Mouse (Mus musculus) MEL (cell line): ENCODE measurements at regions not wholly inside any gene's neighbourhood (a gene's known extent, or its start where the extent isn't known, plus 50 kb on each side); places are given as distances from the start of the nearest gene placed in this dataset.

ENCODE experiments used
- CTCF ChIP-seq, 3 experiments: IDR thresholded peaks in 2 of 3; conservative IDR thresholded peaks in 1 of 3; 2 replicates each; pipeline ENCODE4 v1.5.1; 2011 to 2012; ENCODE audit warnings: low read length in 3 of 3, low read depth in 2 of 3, mild to moderate bottlenecking in 2 of 3, improper control_type of control experiment in 1 of 3, inconsistent platforms in 1 of 3, mixed read lengths in 1 of 3, moderate library complexity in 1 of 3; ENCODE audit not compliant: control insufficient read depth in 1 of 3, insufficient read depth in 1 of 3, poor library complexity in 1 of 3, severe bottlenecking in 1 of 3
- GATA1 ChIP-seq: IDR thresholded peaks from 2 replicates; pipeline ENCODE4 v1.6.1; 2011; ENCODE audit warnings: low read depth, low read length, improper control_type of control experiment
- JUND ChIP-seq: IDR thresholded peaks from 2 replicates; pipeline ENCODE4 v1.6.1; 2011; ENCODE audit warnings: low read depth, mild to moderate bottlenecking, improper control_type of control experiment, low read length
- MAFK ChIP-seq: IDR thresholded peaks from 2 replicates; pipeline ENCODE4 v1.6.1; 2011; ENCODE audit warnings: low read depth, mild to moderate bottlenecking, low read length, improper control_type of control experiment, borderline replicate concordance
- POLR2AphosphoS2 ChIP-seq: IDR thresholded peaks from 2 replicates; pipeline ENCODE4 v1.6.1; 2011; ENCODE audit warnings: low read length, improper control_type of control experiment

GRCm38 (mm10) chr15:30059808-30060207 lies 112.6 kb upstream of the Ctnnd2 start:
- TF ChIP-seq POLR2AphosphoS2 (no peak), MAFK (no peak), CTCF (IDR thresholded peaks at IDR 0.05 in 2 of 3, conservative IDR thresholded peaks at IDR 0.05 in 1 of 3; ENCODE audit: control insufficient read depth in 1 of 3, insufficient read depth in 1 of 3, low read depth in 2 of 3, low read length in 3 of 3, poor library complexity in 1 of 3, severe bottlenecking in 1 of 3) (no peak), JUND (no peak), GATA1 (no peak)
